Mouse (Mus musculus): ENCODE data around the gene Baz2a. TPM values are rescaled to one million over a fixed set of nuclear protein-coding genes. Genes with fewer than 3 reads are reported as not detected.

Baz2a gene
- polyA plus RNA-seq, 1 experiment from 2014 or later = 8.1 TPM

DNA sequence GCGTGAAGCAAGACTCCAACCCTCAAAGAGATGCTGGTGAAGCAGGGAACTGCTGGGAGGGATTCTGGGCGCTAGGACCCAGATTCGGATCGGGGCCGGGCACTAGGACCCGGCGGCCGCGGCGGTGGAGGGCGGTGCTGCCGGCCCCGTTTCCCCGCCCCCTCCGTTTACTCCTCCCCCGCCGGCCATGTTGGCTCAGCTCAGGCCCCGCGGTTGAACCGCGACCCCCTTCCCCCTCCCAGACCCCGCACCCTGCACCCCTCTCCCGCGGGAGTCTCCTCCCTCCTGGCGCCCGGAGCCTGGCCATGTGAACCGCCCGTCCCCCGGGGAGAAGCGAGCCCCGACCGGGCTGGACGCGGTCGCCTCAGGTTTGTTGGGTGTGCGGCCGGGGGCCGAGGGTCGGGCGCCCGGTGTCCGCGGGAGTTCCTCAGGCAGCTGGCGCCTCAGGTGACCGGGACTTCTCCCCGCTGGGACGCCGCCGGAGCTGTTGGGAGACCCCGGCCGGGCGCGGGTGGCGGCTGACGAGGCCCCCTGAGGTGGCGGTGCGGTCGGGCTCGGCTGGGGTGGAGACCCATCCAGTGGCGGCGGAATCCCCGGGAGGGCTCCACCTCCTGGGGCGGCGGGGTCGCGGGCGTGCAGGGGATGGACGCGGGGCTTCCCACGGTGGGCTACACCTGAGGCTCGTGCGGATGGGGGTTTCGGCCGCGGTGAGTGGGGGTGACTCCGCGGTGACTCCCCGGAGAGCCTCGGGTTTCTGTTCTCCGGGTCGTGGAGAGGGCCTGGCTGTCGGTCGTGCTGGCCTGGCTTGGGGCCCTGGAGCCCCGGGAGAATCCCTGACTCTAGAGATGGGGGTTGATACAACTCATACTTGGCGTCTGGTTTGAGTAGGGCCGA lies 5.6 kb downstream of the Baz2a start:
- Histone ChIP-seq H3K27me3 (replicated peaks; ENCODE audit: control insufficient read depth, insufficient read depth, low read length) (no peaks in the 10 kb centered on the region), H3K4me3 (ENCODE audit: low read depth, low read length) (peak overlapping the region; percentile 83), H3K9me3 (ENCODE audit: control insufficient read depth) (no peaks in the 10 kb centered on the region), H3K27ac (ENCODE audit: low read depth, low read length) (peak overlapping the region; percentile 67), H3K4me2 (replicated peaks; ENCODE audit: low read depth) (peak overlapping the region; percentile 81), H3K4me1 (replicated peaks; ENCODE audit: control insufficient read depth, insufficient read depth, low read length) (peaks cover 6% of the 10 kb centered on the region; the same call in 1 of the 2 replicates), H3K9ac (ENCODE audit: low read depth, low read length) (peak overlapping the region; percentile 87), H3K36me3 (ENCODE audit: control insufficient read depth, insufficient read depth) (no peaks in the 10 kb centered on the region)
- under 1% methylated on average over 84 of the region's 86 CpGs for WGBS
- peak; percentile 17; the same call in 1 of the 2 replicates for TF ChIP-seq CTCF (IDR thresholded peaks at IDR 0.05; ENCODE audit: low read depth)
- ATAC-seq = peak; percentile 41

GRCm38 (mm10) chr10:128097587-128097971 lies 6.2 kb downstream of the Baz2a start:
- WGBS = under 1% methylated on average over 13 of the region's 13 CpGs
- Histone ChIP-seq H3K4me1 (replicated peaks; ENCODE audit: control insufficient read depth, insufficient read depth, low read length) (peaks cover 6% of the 10 kb centered on the region; the same call in 1 of the 2 replicates), H3K4me2 (replicated peaks; ENCODE audit: low read depth) (peak overlapping the region; percentile 81), H3K9me3 (ENCODE audit: control insufficient read depth) (no peaks in the 10 kb centered on the region), H3K36me3 (ENCODE audit: control insufficient read depth, insufficient read depth) (no peaks in the 10 kb centered on the region), H3K27me3 (replicated peaks; ENCODE audit: control insufficient read depth, insufficient read depth, low read length) (no peaks in the 10 kb centered on the region), H3K9ac (ENCODE audit: low read depth, low read length) (peak overlapping the region; percentile 87), H3K27ac (ENCODE audit: low read depth, low read length) (peak overlapping the region; percentile 67), H3K4me3 (ENCODE audit: low read depth, low read length) (peak overlapping the region; percentile 83)
- TF ChIP-seq CTCF (IDR thresholded peaks at IDR 0.05; ENCODE audit: low read depth) = no peak
- ATAC-seq = no peak

GRCm38 (mm10) chr10:128110103-128110761 lies 18.9 kb downstream of the Baz2a start:
- Histone ChIP-seq H3K4me3 (ENCODE audit: low read depth, low read length) (no peak overlapping the region), H3K4me1 (replicated peaks; ENCODE audit: control insufficient read depth, insufficient read depth, low read length) (no peaks in the 10 kb centered on the region), H3K36me3 (ENCODE audit: control insufficient read depth, insufficient read depth) (peaks cover 54% of the 10 kb centered on the region), H3K27ac (ENCODE audit: low read depth, low read length) (0 out of 2 replicates have a peak overlapping the region, but pooled peaks have one; percentile 11), H3K9me3 (ENCODE audit: control insufficient read depth) (no peaks in the 10 kb centered on the region), H3K9ac (ENCODE audit: low read depth, low read length) (no peak overlapping the region), H3K27me3 (replicated peaks; ENCODE audit: control insufficient read depth, insufficient read depth, low read length) (no peaks in the 10 kb centered on the region), H3K4me2 (replicated peaks; ENCODE audit: low read depth) (no peak overlapping the region)
- WGBS = 85% methylated on average over 4 of the region's 4 CpGs
- TF ChIP-seq CTCF (IDR thresholded peaks at IDR 0.05; ENCODE audit: low read depth) = no peak
- no peak for ATAC-seq

DNA sequence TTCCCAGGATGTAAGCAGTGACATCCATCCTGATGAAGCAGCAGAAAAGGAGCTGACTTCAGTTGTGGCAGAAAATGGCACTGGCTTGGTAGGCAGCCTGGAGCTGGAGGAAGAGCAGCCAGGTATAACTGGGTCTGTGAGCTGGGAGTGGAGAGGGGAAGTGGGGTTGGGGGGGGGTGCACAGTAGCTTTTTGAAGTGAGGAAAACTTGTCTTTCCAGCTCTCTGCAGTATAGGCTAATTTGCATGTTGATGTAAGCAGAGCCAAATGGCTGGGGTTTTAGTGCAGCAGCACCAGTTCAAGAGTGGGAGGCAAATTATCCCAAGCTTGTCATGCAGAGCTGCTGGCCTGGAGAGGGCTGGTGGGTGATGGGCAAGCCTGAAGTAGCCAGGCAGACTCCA lies 19.9 kb downstream of the Baz2a start:
- Histone ChIP-seq H3K4me3 (ENCODE audit: low read depth, low read length) (no peak overlapping the region), H3K9me3 (ENCODE audit: control insufficient read depth) (no peaks in the 10 kb centered on the region), H3K36me3 (ENCODE audit: control insufficient read depth, insufficient read depth) (peaks cover 63% of the 10 kb centered on the region), H3K4me2 (replicated peaks; ENCODE audit: low read depth) (no peak overlapping the region), H3K27ac (ENCODE audit: low read depth, low read length) (no peak overlapping the region), H3K4me1 (replicated peaks; ENCODE audit: control insufficient read depth, insufficient read depth, low read length) (no peaks in the 10 kb centered on the region), H3K9ac (ENCODE audit: low read depth, low read length) (no peak overlapping the region), H3K27me3 (replicated peaks; ENCODE audit: control insufficient read depth, insufficient read depth, low read length) (no peaks in the 10 kb centered on the region)
- no peak for ATAC-seq
- no peak for TF ChIP-seq CTCF (IDR thresholded peaks at IDR 0.05; ENCODE audit: low read depth)

GRCm38 (mm10) chr10:128123833-128124232 lies 32.5 kb downstream of the Baz2a start:
- Histone ChIP-seq H3K36me3 (ENCODE audit: control insufficient read depth, insufficient read depth) (peaks cover 93% of the 10 kb centered on the region), H3K9ac (ENCODE audit: low read depth, low read length) (no peak overlapping the region), H3K9me3 (ENCODE audit: control insufficient read depth) (no peaks in the 10 kb centered on the region), H3K27me3 (replicated peaks; ENCODE audit: control insufficient read depth, insufficient read depth, low read length) (no peaks in the 10 kb centered on the region), H3K27ac (ENCODE audit: low read depth, low read length) (no peak overlapping the region), H3K4me2 (replicated peaks; ENCODE audit: low read depth) (no peak overlapping the region), H3K4me3 (ENCODE audit: low read depth, low read length) (no peak overlapping the region), H3K4me1 (replicated peaks; ENCODE audit: control insufficient read depth, insufficient read depth, low read length) (no peaks in the 10 kb centered on the region)
- no peak for TF ChIP-seq CTCF (IDR thresholded peaks at IDR 0.05; ENCODE audit: low read depth)
- WGBS = 87% methylated on average over 7 of the region's 7 CpGs
- ATAC-seq = no peak

DNA sequence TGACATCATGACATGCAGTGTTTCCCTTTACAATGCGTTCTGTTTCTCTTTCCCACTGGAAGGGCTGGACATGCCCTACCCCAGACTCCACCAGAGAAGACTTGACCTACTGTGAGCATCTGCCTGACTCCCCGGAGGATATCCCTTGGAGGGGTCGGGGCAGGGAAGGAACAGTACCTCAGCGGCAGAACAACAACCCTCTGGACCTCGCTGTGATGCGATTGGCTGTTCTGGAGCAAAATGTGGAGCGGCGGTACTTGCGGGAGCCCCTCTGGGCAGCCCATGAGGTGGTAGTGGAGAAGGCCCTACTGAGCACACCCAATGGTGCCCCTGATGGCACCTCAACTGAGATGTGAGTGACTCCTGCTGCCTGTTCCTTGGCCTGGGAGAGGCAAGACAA lies 33.5 kb downstream of the Baz2a start:
- peaks cover 86% of the 10 kb centered on the region for H3K36me3 ChIP-seq (ENCODE audit: control insufficient read depth, insufficient read depth)
- H3K9ac ChIP-seq (ENCODE audit: low read depth, low read length) = no peak overlapping the region
- no peaks in the 10 kb centered on the region for H3K27me3 ChIP-seq (replicated peaks; ENCODE audit: control insufficient read depth, insufficient read depth, low read length)
- 94% methylated on average over 9 of the region's 9 CpGs for WGBS
- H3K4me2 ChIP-seq (replicated peaks; ENCODE audit: low read depth) = no peak overlapping the region
- H3K4me1 ChIP-seq (replicated peaks; ENCODE audit: control insufficient read depth, insufficient read depth, low read length) = no peaks in the 10 kb centered on the region
- H3K4me3 ChIP-seq (ENCODE audit: low read depth, low read length) = no peak overlapping the region
- TF ChIP-seq CTCF (IDR thresholded peaks at IDR 0.05; ENCODE audit: low read depth) = no peak
- H3K9me3 ChIP-seq (ENCODE audit: control insufficient read depth) = no peaks in the 10 kb centered on the region
- no peak overlapping the region for H3K27ac ChIP-seq (ENCODE audit: low read depth, low read length)
- no peak for ATAC-seq

All from intestine, postnatal 0 days (tissue).